Mouse (Mus musculus): ENCODE data around the gene Crbn. TPM values are rescaled to one million over a fixed set of nuclear protein-coding genes. Genes with fewer than 3 reads are reported as not detected.

Gene Crbn
- polyA plus RNA-seq, 1 experiment: 26.2 TPM

DNA sequence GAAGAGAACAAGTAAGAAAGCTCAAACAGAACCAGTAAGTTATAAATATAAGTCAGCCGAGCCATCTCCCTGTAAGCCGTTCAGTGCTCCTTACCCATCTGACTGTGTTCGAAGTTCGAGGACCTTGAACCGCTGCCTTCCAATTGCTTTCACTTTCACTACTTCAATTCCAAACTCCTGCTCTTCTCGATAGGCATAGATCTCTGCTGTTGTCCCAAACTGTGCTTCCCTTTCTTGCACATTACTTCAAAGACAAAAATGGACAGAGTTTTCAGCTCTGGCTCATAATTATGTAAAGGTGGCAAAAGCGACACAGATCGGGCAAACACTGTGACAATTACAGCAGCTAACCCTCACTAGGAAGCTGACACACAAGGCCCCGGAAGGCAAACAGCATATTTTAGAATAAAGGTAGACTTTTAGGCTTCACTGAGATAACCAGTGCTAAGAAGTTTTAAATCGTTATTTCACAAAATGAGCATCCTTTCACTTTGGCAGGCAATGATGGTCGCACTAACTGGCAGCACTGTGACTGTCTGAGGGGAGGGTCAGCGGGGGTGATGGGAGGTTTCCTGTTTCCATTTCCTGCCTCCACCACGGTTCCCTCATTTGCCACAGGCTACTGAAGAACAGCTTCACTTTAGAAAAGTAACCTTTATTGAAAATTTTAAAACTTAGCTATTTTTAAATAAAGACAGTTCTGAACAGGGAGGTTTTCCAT lies 5.6 kb downstream of the Crbn start:
- TF ChIP-seq POLR2A (IDR thresholded peaks at IDR 0.05; ENCODE audit: borderline replicate concordance, extremely low read depth, insufficient read depth, insufficient read length, poor library complexity, severe bottlenecking) (no peak), CTCF (IDR thresholded peaks at IDR 0.05; ENCODE audit: borderline replicate concordance, extremely low read depth, insufficient read depth, insufficient read length) (no peak)
- DNase-seq (ENCODE audit: low read depth): no peak

DNA sequence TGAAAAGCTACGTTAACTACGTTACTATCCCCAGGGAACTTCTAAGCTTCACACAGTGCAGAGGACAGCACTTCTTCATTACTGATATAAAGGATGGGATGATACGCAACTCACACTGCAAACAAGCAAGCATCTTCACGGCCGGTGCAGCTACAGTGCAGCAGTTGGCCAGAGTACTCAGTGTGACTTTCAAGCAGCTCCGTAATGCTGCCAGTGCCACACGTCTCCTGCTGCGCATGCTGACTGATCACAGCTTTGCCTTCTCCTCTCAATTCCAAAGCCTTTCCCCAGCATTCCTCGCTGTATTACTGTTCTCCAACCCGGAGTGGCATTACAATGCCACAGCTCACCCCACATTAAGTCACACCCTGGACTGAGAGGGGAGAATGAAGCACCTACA lies 6.3 kb downstream of the Crbn start:
- no peak for DNase-seq (ENCODE audit: low read depth)
- TF ChIP-seq CTCF (IDR thresholded peaks at IDR 0.05; ENCODE audit: borderline replicate concordance, extremely low read depth, insufficient read depth, insufficient read length) (no peak), POLR2A (IDR thresholded peaks at IDR 0.05; ENCODE audit: borderline replicate concordance, extremely low read depth, insufficient read depth, insufficient read length, poor library complexity, severe bottlenecking) (no peak)

DNA sequence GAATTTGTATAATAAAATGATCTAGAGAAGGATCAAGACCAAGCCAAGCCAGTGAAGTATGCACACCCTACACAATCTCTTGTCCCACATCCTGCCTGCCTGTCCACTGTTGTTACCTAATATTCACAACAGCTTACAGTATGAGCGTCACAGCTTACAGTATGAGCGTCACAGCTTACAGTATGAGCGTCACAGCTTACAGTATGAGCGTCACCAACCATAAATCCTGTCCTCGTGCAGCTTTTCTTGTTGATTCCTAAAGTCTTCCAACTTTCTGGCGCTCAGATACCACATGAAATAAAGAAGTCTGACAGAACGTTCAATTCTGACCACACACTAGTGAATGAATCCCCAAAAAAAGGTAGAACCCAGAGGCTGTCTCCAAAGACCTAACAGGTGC lies 6.8 kb downstream of the Crbn start:
- DNase-seq (ENCODE audit: low read depth): no peak
- no peak for TF ChIP-seq CTCF (IDR thresholded peaks at IDR 0.05; ENCODE audit: borderline replicate concordance, extremely low read depth, insufficient read depth, insufficient read length)

DNA sequence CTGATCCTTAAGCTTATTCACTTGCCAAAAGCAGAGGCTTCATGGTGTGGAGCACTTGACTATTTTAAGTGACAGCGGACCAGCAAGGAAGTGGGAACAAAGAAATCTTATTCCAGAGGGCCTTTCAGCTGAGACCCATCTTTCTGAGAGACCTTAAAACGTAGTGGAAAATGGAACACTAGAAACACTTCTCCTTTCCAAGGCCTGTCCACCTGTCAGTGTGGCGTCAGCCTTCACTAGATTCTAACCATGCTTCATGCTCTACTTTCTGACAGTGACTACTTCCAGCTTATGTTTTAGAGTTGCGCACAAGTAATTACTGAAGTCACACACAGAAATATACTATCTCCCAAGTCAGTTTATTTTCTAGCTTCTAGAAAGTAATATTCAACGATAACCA lies 7.4 kb downstream of the Crbn start:
- TF ChIP-seq POLR2A (IDR thresholded peaks at IDR 0.05; ENCODE audit: borderline replicate concordance, extremely low read depth, insufficient read depth, insufficient read length, poor library complexity, severe bottlenecking) (no peak), CTCF (IDR thresholded peaks at IDR 0.05; ENCODE audit: borderline replicate concordance, extremely low read depth, insufficient read depth, insufficient read length) (no peak)
- DNase-seq (ENCODE audit: low read depth): no peak

DNA sequence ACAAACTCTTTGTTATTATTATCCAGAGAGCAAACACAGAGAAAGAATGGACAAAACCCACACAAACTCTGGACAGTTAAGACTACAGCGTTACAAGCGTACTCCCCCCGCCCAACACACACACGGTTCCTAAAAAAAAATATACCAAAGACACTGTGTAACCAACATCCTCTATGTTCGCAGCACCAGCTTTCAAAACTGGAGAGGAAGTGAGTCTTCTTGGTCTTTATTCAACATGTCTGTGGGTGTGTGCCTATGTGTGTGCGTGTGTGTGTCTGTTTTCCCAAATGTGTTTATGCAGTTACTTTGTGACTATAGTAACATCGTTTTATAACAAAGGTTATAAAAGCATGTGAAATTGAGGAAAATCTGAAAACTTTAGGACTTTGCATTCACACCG lies 8.4 kb downstream of the Crbn start:
- TF ChIP-seq POLR2A (IDR thresholded peaks at IDR 0.05; ENCODE audit: borderline replicate concordance, extremely low read depth, insufficient read depth, insufficient read length, poor library complexity, severe bottlenecking) (no peak), CTCF (IDR thresholded peaks at IDR 0.05; ENCODE audit: borderline replicate concordance, extremely low read depth, insufficient read depth, insufficient read length) (no peak)
- no peak for DNase-seq (ENCODE audit: low read depth)

DNA sequence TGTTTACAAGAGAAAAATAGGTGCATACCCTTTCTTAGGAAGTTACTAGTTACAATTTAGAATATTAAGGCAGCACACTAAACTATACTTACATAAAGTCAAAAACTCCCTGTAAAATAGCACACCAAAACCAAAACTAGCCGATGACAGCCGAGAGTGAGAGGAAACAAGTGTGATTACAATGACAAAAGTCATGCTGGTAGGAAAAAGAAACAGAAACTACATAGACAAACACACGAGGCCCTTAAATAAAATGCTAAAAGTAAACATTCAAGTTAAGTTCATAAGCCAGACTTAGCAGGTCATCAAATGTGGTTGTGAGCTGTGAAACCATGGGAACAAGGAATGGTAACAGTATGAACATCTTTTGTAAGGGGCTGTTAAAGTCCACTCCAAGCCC lies 12.7 kb downstream of the Crbn start:
- TF ChIP-seq CTCF (IDR thresholded peaks at IDR 0.05; ENCODE audit: borderline replicate concordance, extremely low read depth, insufficient read depth, insufficient read length): no peak
- TF ChIP-seq POLR2A (IDR thresholded peaks at IDR 0.05; ENCODE audit: borderline replicate concordance, extremely low read depth, insufficient read depth, insufficient read length, poor library complexity, severe bottlenecking): no peak
- no peak for DNase-seq (ENCODE audit: low read depth)

DNA sequence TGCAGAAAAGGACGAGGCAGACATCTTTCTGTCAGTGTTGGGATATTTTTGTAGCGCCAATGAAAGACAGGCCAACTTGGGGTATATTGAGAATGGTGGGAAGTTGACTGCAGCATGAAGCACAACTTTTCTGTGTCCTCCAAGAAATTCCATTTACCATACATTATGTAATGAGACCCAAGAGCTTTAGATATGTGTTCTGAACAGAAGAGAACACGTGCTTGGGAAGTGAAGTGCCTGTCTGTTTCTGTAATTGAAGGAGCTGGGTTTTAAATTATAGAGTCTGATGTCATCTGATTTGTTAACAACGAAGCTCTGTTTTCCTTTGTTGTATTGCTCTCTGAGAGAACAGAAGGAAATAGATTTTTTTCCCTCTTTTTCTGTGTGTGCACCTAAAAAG lies 29.8 kb downstream of the Crbn start:
- DNase-seq (ENCODE audit: low read depth): peak; percentile 6

DNA sequence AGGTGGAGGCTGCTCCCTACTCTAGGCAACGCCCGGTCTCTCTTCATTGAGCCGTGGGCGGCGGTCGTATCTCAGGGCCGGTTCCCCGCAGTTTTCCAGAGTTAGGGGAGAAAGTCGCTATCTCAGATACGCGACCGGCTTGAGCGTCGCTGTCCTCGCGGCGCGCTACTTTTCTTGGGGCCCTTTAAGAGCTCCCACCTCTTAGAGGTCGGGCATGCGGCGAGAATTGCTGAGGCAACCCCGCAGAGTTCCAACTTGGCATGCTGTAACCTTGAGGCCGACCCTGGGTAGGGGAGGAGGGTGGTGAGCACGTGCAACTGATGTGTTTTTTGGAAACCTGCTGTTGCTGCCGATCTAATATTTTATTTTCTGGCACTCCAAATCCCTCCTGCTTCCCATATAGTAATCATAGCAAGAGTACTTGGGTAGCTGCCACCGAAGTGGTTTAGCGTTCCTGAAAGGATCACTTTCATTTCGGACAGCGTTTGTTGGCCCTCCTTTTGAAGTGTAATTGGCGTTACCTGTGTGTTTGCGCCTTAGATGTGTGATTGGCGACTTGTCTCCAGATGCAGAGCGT lies 30.5 kb downstream of the Crbn start:
- DNase-seq (ENCODE audit: low read depth): no peak
- no peak for TF ChIP-seq CTCF (IDR thresholded peaks at IDR 0.05; ENCODE audit: borderline replicate concordance, extremely low read depth, insufficient read depth, insufficient read length)
- TF ChIP-seq POLR2A (IDR thresholded peaks at IDR 0.05; ENCODE audit: borderline replicate concordance, extremely low read depth, insufficient read depth, insufficient read length, poor library complexity, severe bottlenecking): no peak

More for the DNA sequence above, 29.8 kb downstream of the Crbn start:
- TF ChIP-seq CTCF (IDR thresholded peaks at IDR 0.05; ENCODE audit: borderline replicate concordance, extremely low read depth, insufficient read depth, insufficient read length) (no peak), POLR2A (IDR thresholded peaks at IDR 0.05; ENCODE audit: borderline replicate concordance, extremely low read depth, insufficient read depth, insufficient read length, poor library complexity, severe bottlenecking) (no peak)

DNA sequence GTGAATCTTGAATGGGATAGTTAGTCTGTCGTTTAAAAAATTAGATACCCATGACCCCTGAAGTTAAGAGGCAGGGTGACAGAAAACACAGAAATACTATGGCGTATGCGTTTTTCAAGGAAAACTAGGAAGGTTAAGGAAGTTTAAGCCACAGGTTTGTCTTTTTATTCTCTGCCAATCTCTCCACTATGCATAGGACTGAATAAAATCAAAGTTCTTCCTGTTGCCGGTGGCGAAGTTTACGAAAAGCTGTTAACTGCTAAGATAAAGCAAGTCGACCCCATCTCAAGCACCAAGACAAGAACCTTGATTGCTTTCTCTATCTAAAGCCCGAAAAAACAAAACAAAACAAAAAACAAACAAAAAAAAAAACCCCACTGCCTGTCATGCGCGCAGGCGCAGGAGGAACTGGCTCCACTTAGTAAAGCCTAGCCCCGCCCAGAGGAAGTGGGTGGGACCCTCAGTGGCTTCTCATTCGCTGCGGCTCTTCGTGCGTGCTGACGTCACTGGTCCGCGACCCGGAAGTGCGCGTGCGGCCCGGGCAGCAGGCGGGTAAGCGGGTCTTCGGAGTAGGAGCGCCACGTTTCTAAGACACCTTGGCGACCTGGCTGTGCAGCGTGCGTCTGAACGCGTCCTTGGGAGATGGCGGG lies 31.1 kb downstream of the Crbn start, which contains the start of gene Trnt1:
Gene Trnt1, plus strand, starts transcription at position 481 of the 650 bp plus-strand sequence.
- peak; percentile 99 for DNase-seq (ENCODE audit: low read depth)
- TF ChIP-seq POLR2A (IDR thresholded peaks at IDR 0.05; ENCODE audit: borderline replicate concordance, extremely low read depth, insufficient read depth, insufficient read length, poor library complexity, severe bottlenecking) (peak; percentile 72; the same call in 1 of the 2 replicates), CTCF (IDR thresholded peaks at IDR 0.05; ENCODE audit: borderline replicate concordance, extremely low read depth, insufficient read depth, insufficient read length) (no peak)

DNA sequence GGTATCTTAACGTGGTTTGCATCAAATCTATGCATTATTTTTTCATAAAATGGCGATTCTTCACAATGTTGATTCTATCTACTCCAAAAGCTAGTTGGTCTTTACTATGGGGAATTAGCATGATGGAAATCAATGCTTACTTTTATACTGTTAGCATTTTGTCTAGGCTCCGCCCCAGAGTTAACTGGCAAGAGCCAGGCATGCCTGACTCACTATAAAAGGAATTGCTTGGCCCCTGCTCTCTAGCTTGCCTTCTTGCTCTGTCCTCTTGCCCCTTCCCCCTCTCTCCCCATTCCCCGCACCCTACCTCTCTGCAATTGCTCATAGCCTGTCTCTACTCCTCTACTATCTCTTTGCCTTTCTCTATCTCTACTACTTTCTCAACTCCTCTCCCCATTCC lies 33.1 kb downstream of the Crbn start:
- DNase-seq (ENCODE audit: low read depth): no peak
- TF ChIP-seq POLR2A (IDR thresholded peaks at IDR 0.05; ENCODE audit: borderline replicate concordance, extremely low read depth, insufficient read depth, insufficient read length, poor library complexity, severe bottlenecking) (no peak), CTCF (IDR thresholded peaks at IDR 0.05; ENCODE audit: borderline replicate concordance, extremely low read depth, insufficient read depth, insufficient read length) (no peak)

DNA sequence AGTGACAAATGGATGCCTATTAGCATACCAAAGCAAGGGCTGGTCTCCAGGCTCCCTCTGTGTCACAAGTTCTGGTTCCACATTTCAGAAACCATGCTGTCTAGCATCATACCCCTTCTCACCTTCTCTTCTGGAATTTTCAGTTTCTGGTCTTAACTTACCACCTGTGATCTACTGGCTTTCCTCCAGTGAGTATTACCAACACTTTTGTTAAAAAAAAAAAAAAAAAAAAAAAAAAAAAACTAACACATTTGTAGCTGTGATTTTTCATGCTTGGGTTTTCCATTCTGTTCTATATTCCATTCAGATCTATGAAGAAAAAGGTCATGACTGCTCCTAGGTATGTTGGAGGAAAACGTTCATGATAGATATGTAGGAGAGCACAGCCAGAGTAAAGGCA lies 34.0 kb downstream of the Crbn start:
- no peak for TF ChIP-seq CTCF (IDR thresholded peaks at IDR 0.05; ENCODE audit: borderline replicate concordance, extremely low read depth, insufficient read depth, insufficient read length)
- DNase-seq (ENCODE audit: low read depth): no peak

DNA sequence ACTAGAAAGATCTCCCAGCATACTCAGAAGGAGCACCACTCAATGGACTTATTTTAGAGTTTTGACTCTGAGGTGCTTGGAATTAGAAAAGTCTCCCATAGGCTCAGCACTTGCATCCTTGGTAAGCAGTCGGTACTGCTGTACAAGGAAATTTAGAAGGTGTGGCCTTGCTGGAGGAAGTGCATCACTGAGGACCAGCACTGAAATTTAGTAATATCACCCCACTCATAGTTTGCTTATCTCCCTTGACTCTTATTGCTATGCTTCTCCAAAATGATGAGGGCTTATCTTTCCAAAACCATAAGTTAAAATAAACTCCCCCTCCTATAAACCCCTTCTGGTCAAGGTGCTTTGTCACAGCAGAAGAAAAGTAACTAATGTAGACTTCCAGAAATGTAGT lies 38.4 kb downstream of the Crbn start:
- TF ChIP-seq POLR2A (IDR thresholded peaks at IDR 0.05; ENCODE audit: borderline replicate concordance, extremely low read depth, insufficient read depth, insufficient read length, poor library complexity, severe bottlenecking): no peak
- TF ChIP-seq CTCF (IDR thresholded peaks at IDR 0.05; ENCODE audit: borderline replicate concordance, extremely low read depth, insufficient read depth, insufficient read length): no peak

More for the DNA sequence above, 38.4 kb downstream of the Crbn start:
- no peak for DNase-seq (ENCODE audit: low read depth)

Data from brain, embryonic 14.5 days (tissue).